Mouse (Mus musculus) Muller cell, postnatal 12 days (primary cell): ENCODE data around the gene Mtcl1.

Experiments
- DNase-seq: peaks from one replicate; pipeline ENCODE4 v3.0.0-alpha.2; 2015; ENCODE audit errors: inconsistent ontology term

Mtcl1 gene

GRCm38 (mm10) chr17:66449460-66450341 lies at the start of gene Mtcl1:
Mtcl1 (minus strand) TSS chr17:66449750.
- peak; percentile 89 for DNase-seq

- no peak for DNase-seq
These were observed 49.0 kb upstream of the Mtcl1 start for GRCm38 (mm10) chr17:66498598-66498997.

- DNase-seq = no peak
These were observed 47.0 kb upstream of the Mtcl1 start for GRCm38 (mm10) chr17:66496589-66496988.

GRCm38 (mm10) chr17:66490022-66490601 lies 40.6 kb upstream of the Mtcl1 start:
- DNase-seq = peak; percentile 35

GRCm38 (mm10) chr17:66486576-66486975 lies 37.0 kb upstream of the Mtcl1 start:
- no peak for DNase-seq

GRCm38 (mm10) chr17:66485742-66486141 lies 36.2 kb upstream of the Mtcl1 start:
- peak; percentile 75 for DNase-seq

GRCm38 (mm10) chr17:66484965-66485364 lies 35.4 kb upstream of the Mtcl1 start:
- DNase-seq = no peak

- no peak for DNase-seq
These were observed 34.3 kb upstream of the Mtcl1 start for GRCm38 (mm10) chr17:66483651-66484454.

GRCm38 (mm10) chr17:66481295-66481694 lies 31.7 kb upstream of the Mtcl1 start:
- no peak for DNase-seq

- DNase-seq = no peak
These were observed 31.1 kb upstream of the Mtcl1 start for GRCm38 (mm10) chr17:66480491-66481278.

GRCm38 (mm10) chr17:66479813-66480490 lies 30.4 kb upstream of the Mtcl1 start:
- DNase-seq = no peak

GRCm38 (mm10) chr17:66479311-66479710 lies 29.8 kb upstream of the Mtcl1 start:
- DNase-seq = no peak

- DNase-seq = no peak
These were observed 23.7 kb upstream of the Mtcl1 start for GRCm38 (mm10) chr17:66473205-66473604.

GRCm38 (mm10) chr17:66471775-66472174 lies 22.2 kb upstream of the Mtcl1 start:
- DNase-seq = no peak

GRCm38 (mm10) chr17:66471252-66471651 lies 21.7 kb upstream of the Mtcl1 start:
- DNase-seq = no peak

- no peak for DNase-seq
These were observed 20.5 kb upstream of the Mtcl1 start for GRCm38 (mm10) chr17:66470020-66470419.

GRCm38 (mm10) chr17:66457278-66457677 lies 7.7 kb upstream of the Mtcl1 start:
- no peak for DNase-seq

- DNase-seq = peak; percentile 75
These were observed 1.6 kb upstream of the Mtcl1 start for GRCm38 (mm10) chr17:66451143-66451542.

GRCm38 (mm10) chr17:66450526-66451070 lies 1.0 kb upstream of the Mtcl1 start:
- DNase-seq = no peak
